Mouse (Mus musculus): ENCODE results near the gene Gm49358. TPM values are rescaled to one million over a fixed set of nuclear protein-coding genes. Genes with fewer than 3 reads are reported as not detected.

Gene Gm49358
- polyA plus RNA-seq, 1 experiment from 2014 or later = not detected

GRCm38 (mm10) chr10:86779816-86780500 lies 16.2 kb downstream of the Gm49358 start:
- DNase-seq (ENCODE audit: low spot score) = no peak
- H3K4me1 ChIP-seq = peaks cover 45% of the 10 kb centered on the region
- no peaks in the 10 kb centered on the region for H3K27me3 ChIP-seq (ENCODE audit: insufficient read depth, poor library complexity, severe bottlenecking)
- no peaks in the 10 kb centered on the region for H3K9me3 ChIP-seq
- peak overlapping the region; percentile 84 for H3K4me3 ChIP-seq
- peak overlapping the region; percentile 95; the same call in 1 of the 2 replicates for H3K27ac ChIP-seq
- H3K36me3 ChIP-seq = no peaks in the 10 kb centered on the region
- WGBS = 16% methylated on average over 12 of the region's 12 CpGs

DNA sequence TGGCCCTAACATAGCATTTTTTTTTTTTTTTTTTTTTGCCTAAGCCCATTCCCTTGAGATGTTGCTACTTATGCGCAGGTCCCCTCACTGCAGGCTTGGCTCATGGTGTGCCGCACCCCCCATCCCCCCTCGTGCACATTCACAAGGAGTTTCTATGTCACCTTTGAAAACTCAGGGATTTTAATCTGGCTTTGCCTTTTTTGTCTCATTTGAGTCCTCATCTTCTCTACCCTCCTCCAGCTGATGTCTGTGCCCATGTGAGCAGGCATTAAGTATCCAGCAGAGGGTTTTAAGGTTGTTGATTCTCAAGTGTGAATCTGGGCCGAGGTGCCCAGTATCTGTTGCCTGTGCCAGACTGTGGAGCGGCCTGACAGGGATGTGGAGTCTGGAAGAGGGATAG lies 17.9 kb downstream of the Gm49358 start:
- 36% methylated on average over 5 of the region's 5 CpGs for WGBS
- Histone ChIP-seq H3K4me3 (no peak overlapping the region), H3K27ac (no peak overlapping the region), H3K4me1 (peaks cover 45% of the 10 kb centered on the region), H3K27me3 (ENCODE audit: insufficient read depth, poor library complexity, severe bottlenecking) (no peaks in the 10 kb centered on the region), H3K36me3 (no peaks in the 10 kb centered on the region), H3K9me3 (no peaks in the 10 kb centered on the region)
- DNase-seq (ENCODE audit: low spot score) = no peak

DNA sequence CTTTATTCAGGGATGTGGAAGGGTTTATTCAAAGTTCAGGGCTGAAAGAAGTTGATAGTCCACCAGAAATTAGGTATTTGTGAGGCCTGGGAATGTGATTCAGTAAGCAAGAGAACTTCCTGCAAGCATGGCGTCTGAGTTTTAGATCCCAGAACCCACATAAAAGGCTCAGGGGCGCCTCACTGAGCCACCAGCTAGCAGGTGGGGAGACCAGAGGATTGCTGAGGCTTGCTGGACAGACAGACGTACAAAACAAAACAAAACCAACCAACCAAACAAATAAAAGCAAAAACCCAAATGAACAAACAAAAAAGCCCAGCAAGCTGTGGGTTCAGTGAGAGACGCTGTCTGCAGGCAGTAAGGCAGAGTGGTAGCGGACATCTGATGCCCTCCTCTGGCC lies 18.9 kb downstream of the Gm49358 start:
- H3K9me3 ChIP-seq = no peaks in the 10 kb centered on the region
- 69% methylated on average over 5 of the region's 5 CpGs for WGBS
- no peaks in the 10 kb centered on the region for H3K36me3 ChIP-seq
- H3K27ac ChIP-seq = 0 out of 2 replicates have a peak overlapping the region, but pooled peaks have one; percentile 16
- H3K27me3 ChIP-seq (ENCODE audit: insufficient read depth, poor library complexity, severe bottlenecking) = no peaks in the 10 kb centered on the region
- no peak for DNase-seq (ENCODE audit: low spot score)
- H3K4me1 ChIP-seq = peaks cover 42% of the 10 kb centered on the region
- H3K4me3 ChIP-seq = no peak overlapping the region

DNA sequence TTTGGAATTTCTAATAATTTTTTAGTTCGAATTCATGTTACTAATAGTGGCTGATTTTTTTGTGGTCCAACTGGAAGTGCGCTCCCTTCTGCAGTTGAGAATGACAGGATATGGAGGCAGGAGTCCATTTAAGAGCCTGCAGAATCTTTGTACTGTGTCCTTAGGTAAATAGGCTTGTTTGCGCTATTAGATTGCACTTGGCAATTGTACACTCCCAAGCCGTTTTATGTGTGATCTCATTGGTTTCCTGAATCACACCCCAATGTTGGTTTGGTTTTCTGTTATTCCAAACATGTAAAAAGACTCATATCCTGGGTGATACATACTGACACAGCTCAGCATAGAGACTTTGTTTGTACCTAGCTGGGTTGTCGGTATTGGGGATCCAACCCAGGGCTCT lies 19.8 kb downstream of the Gm49358 start:
- Histone ChIP-seq H3K27ac (no peak overlapping the region), H3K9me3 (no peaks in the 10 kb centered on the region), H3K4me1 (peaks cover 40% of the 10 kb centered on the region), H3K4me3 (no peak overlapping the region), H3K36me3 (no peaks in the 10 kb centered on the region), H3K27me3 (ENCODE audit: insufficient read depth, poor library complexity, severe bottlenecking) (no peaks in the 10 kb centered on the region)
- no peak for DNase-seq (ENCODE audit: low spot score)
- 83% methylated on average over 5 of the region's 5 CpGs for WGBS

- Histone ChIP-seq H3K36me3 (no peaks in the 10 kb centered on the region), H3K27ac (no peak overlapping the region), H3K27me3 (ENCODE audit: insufficient read depth, poor library complexity, severe bottlenecking) (no peaks in the 10 kb centered on the region), H3K4me3 (no peak overlapping the region), H3K4me1 (peaks cover 36% of the 10 kb centered on the region), H3K9me3 (no peaks in the 10 kb centered on the region)
- 82% methylated on average over 5 of the region's 5 CpGs for WGBS
- DNase-seq (ENCODE audit: low spot score) = no peak
These were observed 20.4 kb downstream of the Gm49358 start for GRCm38 (mm10) chr10:86784126-86784675.

GRCm38 (mm10) chr10:86785396-86785795 lies 21.6 kb downstream of the Gm49358 start:
- no peak for DNase-seq (ENCODE audit: low spot score)
- Histone ChIP-seq H3K27me3 (ENCODE audit: insufficient read depth, poor library complexity, severe bottlenecking) (no peaks in the 10 kb centered on the region), H3K4me3 (no peak overlapping the region), H3K4me1 (peaks cover 27% of the 10 kb centered on the region), H3K9me3 (no peaks in the 10 kb centered on the region), H3K36me3 (no peaks in the 10 kb centered on the region), H3K27ac (no peak overlapping the region)
- 80% methylated on average over 2 of the region's 2 CpGs for WGBS

GRCm38 (mm10) chr10:86786083-86786482 lies 22.3 kb downstream of the Gm49358 start:
- no peaks in the 10 kb centered on the region for H3K9me3 ChIP-seq
- no peaks in the 10 kb centered on the region for H3K27me3 ChIP-seq (ENCODE audit: insufficient read depth, poor library complexity, severe bottlenecking)
- H3K4me3 ChIP-seq = no peak overlapping the region
- 94% methylated on average over 5 of the region's 5 CpGs for WGBS
- peaks cover 28% of the 10 kb centered on the region for H3K4me1 ChIP-seq
- H3K27ac ChIP-seq = no peak overlapping the region
- no peak for DNase-seq (ENCODE audit: low spot score)
- no peaks in the 10 kb centered on the region for H3K36me3 ChIP-seq

GRCm38 (mm10) chr10:86788193-86788592 lies 24.4 kb downstream of the Gm49358 start:
- H3K27me3 ChIP-seq (ENCODE audit: insufficient read depth, poor library complexity, severe bottlenecking) = no peaks in the 10 kb centered on the region
- H3K36me3 ChIP-seq = no peaks in the 10 kb centered on the region
- H3K4me1 ChIP-seq = peaks cover 28% of the 10 kb centered on the region
- 65% methylated on average over 5 of the region's 5 CpGs for WGBS
- no peaks in the 10 kb centered on the region for H3K9me3 ChIP-seq
- H3K4me3 ChIP-seq = no peak overlapping the region
- H3K27ac ChIP-seq = no peak overlapping the region
- DNase-seq (ENCODE audit: low spot score) = no peak

DNA sequence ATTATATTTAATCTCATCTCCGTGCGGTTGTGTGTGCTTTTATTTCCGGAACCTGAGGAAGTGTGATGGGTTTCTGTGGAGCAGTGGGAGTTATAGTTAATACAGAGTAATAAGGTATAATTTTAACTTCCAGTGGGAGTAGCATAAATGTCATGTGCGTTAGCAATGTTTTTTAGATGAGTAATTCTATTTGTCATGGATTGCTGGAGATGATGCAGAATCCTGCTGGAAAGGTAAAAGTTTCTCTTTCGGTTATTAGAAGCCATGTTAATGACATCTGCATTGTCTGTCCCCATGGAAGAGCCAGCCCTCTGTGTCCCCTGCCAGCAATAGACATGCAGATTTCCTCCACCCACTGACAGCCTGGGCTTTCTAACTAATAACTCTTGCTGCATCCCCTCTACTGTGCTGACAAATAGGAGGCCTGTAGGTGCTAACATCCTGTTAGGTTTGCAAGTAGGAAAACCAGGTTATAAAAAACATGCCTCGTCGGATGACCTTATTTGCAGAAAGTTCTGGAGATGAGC lies 25.4 kb downstream of the Gm49358 start:
- H3K36me3 ChIP-seq = no peaks in the 10 kb centered on the region
- DNase-seq (ENCODE audit: low spot score) = no peak
- H3K4me1 ChIP-seq = peaks cover 37% of the 10 kb centered on the region
- H3K9me3 ChIP-seq = no peaks in the 10 kb centered on the region
- no peak overlapping the region for H3K27ac ChIP-seq
- WGBS = 85% methylated on average over 7 of the region's 7 CpGs
- no peaks in the 10 kb centered on the region for H3K27me3 ChIP-seq (ENCODE audit: insufficient read depth, poor library complexity, severe bottlenecking)
- H3K4me3 ChIP-seq = no peak overlapping the region

- H3K9me3 ChIP-seq = no peaks in the 10 kb centered on the region
- no peaks in the 10 kb centered on the region for H3K36me3 ChIP-seq
- no peaks in the 10 kb centered on the region for H3K27me3 ChIP-seq (ENCODE audit: insufficient read depth, poor library complexity, severe bottlenecking)
- H3K4me1 ChIP-seq = peaks cover 46% of the 10 kb centered on the region
- no peak overlapping the region for H3K27ac ChIP-seq
- DNase-seq (ENCODE audit: low spot score) = no peak
- H3K4me3 ChIP-seq = no peak overlapping the region
- WGBS = 65% methylated on average over 7 of the region's 7 CpGs
These were observed 27.9 kb downstream of the Gm49358 start for GRCm38 (mm10) chr10:86791507-86792184.

DNA sequence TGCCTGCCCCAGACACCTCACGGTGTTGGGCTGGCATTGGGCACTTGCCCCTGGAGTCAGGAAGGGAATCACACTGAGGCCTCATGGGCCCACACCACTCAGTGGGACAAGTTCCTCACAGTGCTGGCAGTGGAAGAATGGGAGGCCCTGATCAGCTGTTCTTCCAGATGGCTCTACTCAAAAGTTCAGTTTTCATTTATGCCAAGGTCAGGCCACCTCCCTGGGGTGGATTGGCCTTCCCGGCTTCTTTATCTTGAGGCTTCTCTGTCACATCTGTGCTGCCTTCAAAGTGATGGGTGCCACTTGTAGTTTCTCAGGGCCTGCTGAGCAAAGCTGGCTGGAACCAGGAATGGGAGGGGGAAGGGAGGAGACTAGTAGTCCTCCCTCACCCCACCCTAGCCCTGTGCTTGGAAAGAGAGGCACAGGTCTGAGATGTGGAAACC lies 29.8 kb downstream of the Gm49358 start:
- Histone ChIP-seq H3K27ac (peak overlapping the region; percentile 70), H3K4me1 (peaks cover 40% of the 10 kb centered on the region), H3K36me3 (no peaks in the 10 kb centered on the region), H3K4me3 (no peak overlapping the region), H3K27me3 (ENCODE audit: insufficient read depth, poor library complexity, severe bottlenecking) (no peaks in the 10 kb centered on the region), H3K9me3 (no peaks in the 10 kb centered on the region)
- DNase-seq (ENCODE audit: low spot score) = no peak
- WGBS = 42% methylated on average over 2 of the region's 2 CpGs

- peaks cover 40% of the 10 kb centered on the region for H3K4me1 ChIP-seq
- no peak overlapping the region for H3K27ac ChIP-seq
- no peak for DNase-seq (ENCODE audit: low spot score)
- H3K36me3 ChIP-seq = no peaks in the 10 kb centered on the region
- no peaks in the 10 kb centered on the region for H3K27me3 ChIP-seq (ENCODE audit: insufficient read depth, poor library complexity, severe bottlenecking)
- no peaks in the 10 kb centered on the region for H3K9me3 ChIP-seq
- WGBS = 86% methylated on average over 4 of the region's 4 CpGs
- H3K4me3 ChIP-seq = no peak overlapping the region
These were observed 30.4 kb downstream of the Gm49358 start for GRCm38 (mm10) chr10:86794196-86794595.

Data from heart, embryonic 10.5 days (tissue).